Comparison of ENCODE assay signal across 16 mouse cellular contexts in the genomic region with DNA sequence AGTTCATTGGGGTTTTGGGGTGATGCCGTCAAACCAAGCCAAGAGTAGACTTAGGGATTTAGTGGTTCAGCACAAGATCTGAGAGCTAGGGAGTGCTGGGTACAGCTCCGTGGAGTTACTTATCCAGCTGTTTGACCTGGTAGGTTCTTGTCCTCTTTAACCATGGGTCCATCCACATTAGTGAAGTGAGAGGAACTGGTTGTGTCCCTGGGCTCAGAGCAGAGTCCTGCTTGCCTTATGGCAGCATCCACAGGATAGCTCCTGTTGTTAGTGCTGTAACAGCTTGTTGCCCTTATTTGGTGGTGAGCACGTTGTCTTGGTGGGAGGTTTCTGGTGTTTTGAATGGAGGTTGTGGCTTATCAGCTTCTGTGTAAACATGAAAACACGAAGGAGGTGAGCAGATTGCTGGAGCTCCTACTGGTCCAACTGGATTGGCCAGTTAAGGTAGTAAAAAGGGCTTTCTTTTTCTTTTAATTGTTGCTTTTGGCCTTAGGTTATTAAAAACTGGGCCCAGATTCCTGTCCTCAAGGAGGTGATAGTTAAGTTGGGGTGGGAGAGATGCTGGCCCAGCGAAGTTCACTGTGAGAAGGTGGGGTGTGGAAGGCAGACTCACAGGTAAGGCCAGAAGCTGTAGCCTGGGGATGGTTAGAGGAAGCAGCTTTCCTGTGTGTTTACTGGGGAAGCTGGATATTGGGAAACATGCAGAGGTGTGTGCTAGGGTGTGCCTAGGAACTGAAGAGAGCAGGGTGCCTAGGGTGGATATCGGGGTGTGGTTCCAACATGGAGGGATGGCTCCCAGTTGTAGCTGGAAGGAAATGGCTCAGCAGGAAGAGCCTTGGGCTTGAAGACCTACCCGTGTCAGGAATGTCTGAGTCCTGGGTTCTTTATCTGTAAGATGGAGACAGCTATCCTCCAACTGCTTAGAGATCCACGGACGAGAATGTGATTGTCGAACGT.
DNase-seq lines count a peak whose midpoint lies in the region; ATAC-seq and TF ChIP-seq lines count a peak whose summit lies in the region.
"Had no signal": no experiment of that assay in that cellular context is flagged by ENCODE, and none has a peak within 500 bp of the region (broad histone marks: within the 10 kb centered on the region; RNA-seq: fewer than 3 reads in every experiment).

No protein-coding gene starts in this region.

- no peaks in the 10 kb centered on the region for H3K27me3 ChIP-seq in kidney, adult 2 months (replicated peaks; ENCODE audit: control insufficient read depth, insufficient read depth, low read length)
- H3K27me3 ChIP-seq in kidney, embryonic 14.5 days (ENCODE audit: control insufficient read depth, insufficient read depth, low read length), result no peaks in the 10 kb centered on the region
- no peaks in the 10 kb centered on the region for H3K27me3 ChIP-seq in intestine, postnatal 0 days (replicated peaks; ENCODE audit: control insufficient read depth, insufficient read depth, low read length)
- 0 out of 2 replicates have a peak, but pooled peaks cover 2% of the 10 kb centered on the region for H3K27me3 ChIP-seq in liver, embryonic 11.5 days (replicated peaks; ENCODE audit: control insufficient read depth, insufficient read depth, low read length)
- H3K27me3 ChIP-seq: liver, embryonic 12.5 days; midbrain, embryonic 15.5 days had no signal

- 65% methylated on average over 11 of the region's 11 CpGs for WGBS in kidney, adult 2 months
- 69% methylated on average over 11 of the region's 11 CpGs for WGBS in kidney, embryonic 14.5 days
- WGBS in intestine, postnatal 0 days, result 33% methylated on average over 11 of the region's 11 CpGs
- 59% methylated on average over 11 of the region's 11 CpGs for WGBS in liver, embryonic 11.5 days

- no peak for TF ChIP-seq CTCF in kidney, adult 2 months (conservative IDR thresholded peaks at IDR 0.05; ENCODE audit: insufficient read depth, insufficient read length, low read depth, low read length)
- no peak for TF ChIP-seq CTCF in intestine, postnatal 0 days (IDR thresholded peaks at IDR 0.05; ENCODE audit: low read depth)

- DNase-seq in kidney, adult 2 months, result no peak
- DNase-seq in urinary bladder, postnatal 14 days (ENCODE audit: low spot score), result peak; percentile 56
- DNase-seq in urinary bladder, postnatal 10 days (ENCODE audit: low spot score), result no peak
- no peak for DNase-seq in layer of hippocampus, adult 8-10 months (ENCODE audit: low spot score in 2 of 2)
- DNase-seq in liver, embryonic 11.5 days (ENCODE audit: low spot score), result no peak
- DNase-seq in ovary, adult 18-20 months (ENCODE audit: low spot score), result no peak
- DNase-seq: adrenal gland, postnatal 10 days; cerebellum, adult 11-12 months; cerebellum, postnatal 25 days; lung, embryonic 14.5 days; thymus, postnatal 25 days had no signal

- H3K27ac ChIP-seq in kidney, adult 2 months (ENCODE audit: insufficient read depth, low read depth, low read length), result peak overlapping the region; percentile 41
- no peak overlapping the region for H3K27ac ChIP-seq in kidney, embryonic 14.5 days (ENCODE audit: low read depth, low read length)
- peak overlapping the region; percentile 46 for H3K27ac ChIP-seq in intestine, postnatal 0 days (ENCODE audit: low read depth, low read length)
- no peak overlapping the region for H3K27ac ChIP-seq in liver, embryonic 11.5 days (ENCODE audit: low read depth, low read length)
- H3K27ac ChIP-seq: liver, embryonic 12.5 days; midbrain, embryonic 15.5 days had no signal

- no peak overlapping the region for H3K9ac ChIP-seq in kidney, embryonic 14.5 days (ENCODE audit: low read depth, low read length)
- no peak overlapping the region for H3K9ac ChIP-seq in intestine, postnatal 0 days (ENCODE audit: low read depth, low read length)
- H3K9ac ChIP-seq in liver, embryonic 11.5 days (ENCODE audit: low read depth, low read length), result no peak overlapping the region
- H3K9ac ChIP-seq: liver, embryonic 12.5 days; lung, embryonic 14.5 days; midbrain, embryonic 15.5 days had no signal

- no peaks in the 10 kb centered on the region for H3K36me3 ChIP-seq in kidney, adult 2 months (ENCODE audit: control insufficient read depth, insufficient read depth, low read length)
- no peaks in the 10 kb centered on the region for H3K36me3 ChIP-seq in kidney, embryonic 14.5 days (ENCODE audit: control insufficient read depth, insufficient read depth, low read length)
- H3K36me3 ChIP-seq in intestine, postnatal 0 days (ENCODE audit: control insufficient read depth, insufficient read depth), result no peaks in the 10 kb centered on the region
- H3K36me3 ChIP-seq in liver, embryonic 11.5 days (ENCODE audit: control insufficient read depth, insufficient read depth, low read length), result no peaks in the 10 kb centered on the region
- H3K36me3 ChIP-seq: liver, embryonic 12.5 days; midbrain, embryonic 15.5 days had no signal

- ATAC-seq in kidney, embryonic 14.5 days (ENCODE audit: low FRiP score, low TSS enrichment), result no peak
- peak; percentile 59 for ATAC-seq in intestine, postnatal 0 days
- no peak for ATAC-seq in liver, embryonic 11.5 days (replicated peaks; ENCODE audit: low FRiP score)
- ATAC-seq: forebrain, embryonic 14.5 days; liver, embryonic 12.5 days; midbrain, embryonic 15.5 days had no signal

- no peaks in the 10 kb centered on the region for H3K9me3 ChIP-seq in kidney, embryonic 14.5 days (ENCODE audit: control insufficient read depth, low read length)
- H3K9me3 ChIP-seq in intestine, postnatal 0 days (ENCODE audit: control insufficient read depth), result no peaks in the 10 kb centered on the region
- H3K9me3 ChIP-seq in liver, embryonic 11.5 days (ENCODE audit: control insufficient read depth, low read length), result no peaks in the 10 kb centered on the region
- H3K9me3 ChIP-seq: liver, embryonic 12.5 days; midbrain, embryonic 15.5 days had no signal

- H3K4me2 ChIP-seq in kidney, embryonic 14.5 days (replicated peaks; ENCODE audit: low read depth, low read length), result no peak overlapping the region
- H3K4me2 ChIP-seq in intestine, postnatal 0 days (replicated peaks; ENCODE audit: low read depth), result no peak overlapping the region
- H3K4me2 ChIP-seq in liver, embryonic 11.5 days, result no peak overlapping the region
- H3K4me2 ChIP-seq: liver, embryonic 12.5 days; lung, embryonic 14.5 days; midbrain, embryonic 15.5 days had no signal

- no peak overlapping the region for H3K4me3 ChIP-seq in kidney, adult 2 months (ENCODE audit: insufficient read depth, low read depth, low read length)
- no peak overlapping the region for H3K4me3 ChIP-seq in kidney, embryonic 14.5 days (ENCODE audit: low read length)
- H3K4me3 ChIP-seq in intestine, postnatal 0 days (ENCODE audit: low read depth, low read length), result no peak overlapping the region
- no peak overlapping the region for H3K4me3 ChIP-seq in liver, embryonic 11.5 days (ENCODE audit: low read depth, low read length)
- H3K4me3 ChIP-seq: liver, embryonic 12.5 days; midbrain, embryonic 15.5 days had no signal

- no peak for TF ChIP-seq POLR2A in kidney, adult 2 months (IDR thresholded peaks at IDR 0.05; ENCODE audit: low read depth, low read length)

- H3K4me1 ChIP-seq in kidney, adult 2 months (ENCODE audit: control insufficient read depth, insufficient read depth, low read length), result peaks cover 27% of the 10 kb centered on the region
- H3K4me1 ChIP-seq in kidney, embryonic 14.5 days (ENCODE audit: control insufficient read depth, insufficient read depth, low read length), result peaks cover 3% of the 10 kb centered on the region; the same call in 1 of the 2 replicates
- peaks cover 19% of the 10 kb centered on the region for H3K4me1 ChIP-seq in intestine, postnatal 0 days (replicated peaks; ENCODE audit: control insufficient read depth, insufficient read depth, low read length)
- peaks cover 26% of the 10 kb centered on the region for H3K4me1 ChIP-seq in liver, embryonic 11.5 days (replicated peaks; ENCODE audit: control insufficient read depth, insufficient read depth, low read length)
- H3K4me1 ChIP-seq: midbrain, embryonic 15.5 days had no signal

Comparison
In these comparisons a context has a peak if more than half of its experiments do, and no peak if none do; other contexts are left out.
1. H3K27ac ChIP-seq: peak in kidney, adult 2 months (single experiment) and intestine, postnatal 0 days (single experiment); none in kidney, embryonic 14.5 days (single experiment) and liver, embryonic 11.5 days (single experiment).